Mouse (Mus musculus) right cerebral cortex, adult 2 months (tissue): ENCODE results near the gene Flrt2.
"Not testable (repeated sequence)": the region's sequence is repeated elsewhere in the genome, so short reads cannot be mapped to it uniquely, and the experiment has no call there.

ENCODE experiments used
- DNase-seq, 2 experiments: peaks; one replicate each; pipeline ENCODE4 v3.0.0; 2021 to 2022; ENCODE audit warnings: low spot score in 2 of 2

Gene Flrt2

GRCm38 (mm10) chr12:95691961-95692767 lies at the start of gene Flrt2:
Flrt2 (plus strand) TSS chr12:95692226.
- peak; percentile 68 to 70 for DNase-seq

- DNase-seq = no peak
These were observed 49.8 kb upstream of the Flrt2 start for GRCm38 (mm10) chr12:95642226-95642625.

- DNase-seq = not testable (repeated sequence)
These were observed 44.8 kb upstream of the Flrt2 start for GRCm38 (mm10) chr12:95647179-95647578.

- DNase-seq = no peak
These were observed 39.6 kb upstream of the Flrt2 start for GRCm38 (mm10) chr12:95652172-95653156.

GRCm38 (mm10) chr12:95656594-95656993 lies 35.4 kb upstream of the Flrt2 start:
- no peak for DNase-seq

- DNase-seq = no peak
These were observed 24.7 kb upstream of the Flrt2 start for GRCm38 (mm10) chr12:95667296-95667695.

- no peak for DNase-seq
These were observed 16.3 kb upstream of the Flrt2 start for GRCm38 (mm10) chr12:95675711-95676110.

GRCm38 (mm10) chr12:95690819-95691218 lies 1.2 kb upstream of the Flrt2 start:
- DNase-seq = peak; percentile 61 to 64

- peak; percentile 24 to 46 for DNase-seq
These were observed 1.1 kb downstream of the Flrt2 start for GRCm38 (mm10) chr12:95692948-95693650.

GRCm38 (mm10) chr12:95693651-95694471 lies 1.8 kb downstream of the Flrt2 start:
- peak; percentile 48 to 60 for DNase-seq

- DNase-seq = peak in 1 of 2 experiments; percentile 11
These were observed 2.5 kb downstream of the Flrt2 start for GRCm38 (mm10) chr12:95694507-95694906.

- peak; percentile 80 for DNase-seq
These were observed 3.2 kb downstream of the Flrt2 start for GRCm38 (mm10) chr12:95694991-95695833.

GRCm38 (mm10) chr12:95695834-95696521 lies 4.0 kb downstream of the Flrt2 start:
- peak in 1 of 2 experiments; percentile 61 for DNase-seq

- DNase-seq = peak in 1 of 2 experiments; percentile 22
These were observed 4.5 kb downstream of the Flrt2 start for GRCm38 (mm10) chr12:95696522-95697025.

GRCm38 (mm10) chr12:95698556-95698955 lies 6.5 kb downstream of the Flrt2 start:
- no peak for DNase-seq

- no peak for DNase-seq
These were observed 8.7 kb downstream of the Flrt2 start for GRCm38 (mm10) chr12:95700746-95701145.

GRCm38 (mm10) chr12:95701580-95701979 lies 9.6 kb downstream of the Flrt2 start:
- DNase-seq = no peak

- no peak for DNase-seq
These were observed 13.0 kb downstream of the Flrt2 start for GRCm38 (mm10) chr12:95705006-95705405.

- no peak for DNase-seq
These were observed 31.2 kb downstream of the Flrt2 start for GRCm38 (mm10) chr12:95723265-95723664.
